Mouse (Mus musculus) left cerebral cortex, adult 9 months (tissue): ENCODE measurements around the gene Xpnpep2.

Source experiments
- DNase-seq, 2 experiments: peaks; one replicate each; pipeline ENCODE4 v3.0.0; 2022; ENCODE audit warnings: low spot score in 2 of 2

Gene Xpnpep2

GRCm38 (mm10) chrX:48124132-48125071 lies 15.9 kb downstream of the Xpnpep2 start:
- DNase-seq: peak in 1 of 2 experiments; percentile 50

- DNase-seq: no peak
These were observed 18.5 kb downstream of the Xpnpep2 start for GRCm38 (mm10) chrX:48126903-48127476.

GRCm38 (mm10) chrX:48127502-48128218 lies 19.1 kb downstream of the Xpnpep2 start:
- no peak for DNase-seq

- no peak for DNase-seq
These were observed 20.6 kb downstream of the Xpnpep2 start for GRCm38 (mm10) chrX:48129167-48129566.

GRCm38 (mm10) chrX:48136935-48137334 lies 28.4 kb downstream of the Xpnpep2 start:
- DNase-seq: no peak

GRCm38 (mm10) chrX:48138011-48138410 lies 29.5 kb downstream of the Xpnpep2 start:
- no peak for DNase-seq

GRCm38 (mm10) chrX:48138539-48139275 lies 30.2 kb downstream of the Xpnpep2 start:
- no peak for DNase-seq

GRCm38 (mm10) chrX:48139368-48140285 lies 31.1 kb downstream of the Xpnpep2 start:
- DNase-seq: no peak

GRCm38 (mm10) chrX:48140286-48140877 lies 31.9 kb downstream of the Xpnpep2 start:
- no peak for DNase-seq

GRCm38 (mm10) chrX:48141481-48141880 lies 33.0 kb downstream of the Xpnpep2 start:
- DNase-seq: no peak

GRCm38 (mm10) chrX:48143415-48144335 lies 35.1 kb downstream of the Xpnpep2 start:
- DNase-seq: no peak

GRCm38 (mm10) chrX:48146262-48146661 lies 37.7 kb downstream of the Xpnpep2 start, which contains the start of gene Sash3:
Gene Sash3, plus strand, starts transcription at chrX:48146436.
- no peak for DNase-seq

- no peak for DNase-seq
These were observed 38.7 kb downstream of the Xpnpep2 start for GRCm38 (mm10) chrX:48147226-48147625.

- DNase-seq: no peak
These were observed 39.2 kb downstream of the Xpnpep2 start for GRCm38 (mm10) chrX:48147741-48148186.

- DNase-seq: no peak
These were observed 43.6 kb downstream of the Xpnpep2 start for GRCm38 (mm10) chrX:48152106-48152505.

- no peak for DNase-seq
These were observed 44.9 kb downstream of the Xpnpep2 start for GRCm38 (mm10) chrX:48153414-48153813.

GRCm38 (mm10) chrX:48153949-48154348 lies 45.4 kb downstream of the Xpnpep2 start:
- DNase-seq: no peak

- DNase-seq: no peak
These were observed 47.0 kb downstream of the Xpnpep2 start for GRCm38 (mm10) chrX:48155489-48155888.

- DNase-seq: no peak
These were observed 48.9 kb downstream of the Xpnpep2 start for GRCm38 (mm10) chrX:48157396-48157795.
